Mouse (Mus musculus): ENCODE data around the gene Lage3. TPM values are rescaled to one million over a fixed set of nuclear protein-coding genes. Genes with fewer than 3 reads are reported as not detected.
A peak's percentile ranks its signal among the peaks of the same experiment; 100 is the strongest.
"Not testable (repeated sequence)": the region's sequence is repeated elsewhere in the genome, so short reads cannot be mapped to it uniquely, and the experiment has no call there.

Gene Lage3
- 90.1 and 94.4 TPM in 2 replicates for polyA plus RNA-seq (2016; fragmentation: Nextera tagmentation; extraction: Ambion mirVana)

DNA sequence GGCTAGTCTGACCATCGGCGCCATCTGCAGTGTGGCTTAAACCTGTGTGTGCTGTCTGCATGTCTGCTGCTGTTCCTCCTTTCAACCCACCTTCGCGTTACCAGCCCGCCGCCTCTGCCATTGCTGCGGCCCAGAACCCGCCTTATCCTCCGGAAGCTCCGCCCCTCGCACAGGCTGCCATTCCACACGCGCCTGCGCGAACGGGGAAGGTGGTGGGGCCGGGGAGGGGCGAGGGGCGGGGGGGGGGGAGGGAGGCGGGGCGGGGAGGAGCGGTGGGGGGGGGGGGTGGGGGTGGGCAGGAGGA is at the start of gene Lage3:
Gene Lage3, minus strand, starts transcription at position 152 of the 304 bp plus-strand sequence.
- 29% methylated on average over 7 of the region's 22 CpGs for WGBS
- no peaks in the 10 kb centered on the region for H3K27me3 ChIP-seq

DNA sequence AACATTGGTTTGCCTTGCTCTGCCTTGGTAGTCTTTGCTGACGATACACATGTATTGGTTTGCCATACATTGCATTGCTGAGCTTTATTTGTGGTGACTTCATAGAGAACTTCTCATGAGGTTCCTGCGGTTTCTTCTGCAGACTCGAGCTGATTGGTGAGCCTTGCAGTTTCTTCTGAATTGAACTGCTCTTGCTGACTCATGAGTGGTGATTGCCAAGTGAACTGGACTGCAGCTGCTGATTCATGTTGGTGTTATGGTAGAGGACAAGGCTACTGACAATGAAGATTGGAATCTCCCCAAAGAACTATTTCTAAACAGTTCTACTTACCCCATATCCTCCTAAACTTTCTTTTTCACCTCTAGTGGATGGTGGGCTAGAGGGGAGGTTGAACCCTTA is 46.7 kb upstream of the Lage3 start:
- 84% methylated on average over 3 of the region's 3 CpGs for WGBS

More for the DNA sequence above, at the start of gene Lage3:
- ATAC-seq (ENCODE audit: low FRiP score), result peak; percentile 89
- peak within 1 kb of the TSS; percentile 56 for H3K4me2 ChIP-seq (replicated peaks)
- H3K9me3 ChIP-seq (replicated peaks), result no peaks in the 10 kb centered on the region
- H3K4me1 ChIP-seq, result no peaks in the 10 kb centered on the region
- H3K27ac ChIP-seq, result peak within 1 kb of the TSS; percentile 35
- peak within 1 kb of the TSS; percentile 41 for H3K4me3 ChIP-seq
- H3K9ac ChIP-seq, result peak within 1 kb of the TSS; percentile 58
- H3K36me3 ChIP-seq, result no peaks in the 10 kb centered on the region

DNA sequence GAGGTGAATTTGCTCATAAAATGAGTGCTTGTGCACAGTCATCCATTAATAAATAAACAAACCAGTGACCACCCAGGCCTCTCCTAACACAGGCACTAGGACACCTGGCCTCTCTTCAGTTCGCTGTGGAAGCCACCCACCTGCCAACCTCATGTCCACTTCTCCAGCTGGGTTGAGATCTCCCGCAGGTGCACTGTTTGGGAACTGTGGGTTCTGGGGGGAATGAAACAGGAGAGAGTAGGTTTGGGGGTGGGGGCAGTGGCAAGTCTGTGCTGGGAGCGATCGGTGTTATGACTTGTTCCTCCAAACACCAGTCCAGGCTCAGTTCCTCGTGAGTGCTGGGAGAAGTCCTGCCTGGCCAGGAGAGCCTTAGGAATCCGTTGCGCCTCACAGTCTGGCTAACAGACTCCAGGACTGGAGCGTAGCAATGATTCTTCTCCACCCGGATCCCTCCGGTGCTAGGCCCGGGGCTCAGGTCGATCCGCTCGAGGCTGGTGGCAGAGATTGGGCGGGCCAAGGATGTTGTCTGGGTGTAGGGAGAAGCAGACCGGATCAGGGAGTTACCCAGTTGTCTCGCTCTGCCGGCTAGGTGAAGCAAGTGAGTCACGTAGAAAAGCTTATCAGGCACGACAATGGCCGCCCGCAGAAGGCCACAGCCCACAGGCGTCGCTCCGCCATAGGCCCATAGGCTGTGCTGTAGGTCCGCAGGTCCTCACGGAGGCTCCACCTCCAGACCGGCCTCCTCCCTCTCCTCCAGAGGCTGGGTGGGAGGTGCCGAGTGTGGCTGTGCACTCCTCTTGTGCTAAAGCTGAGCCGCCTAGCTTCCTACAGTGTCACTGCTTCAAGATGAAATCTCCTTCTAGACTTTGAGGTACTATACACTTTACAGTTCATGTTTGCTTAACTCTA is 39.4 kb upstream of the Lage3 start, which contains the start of the genes Fam3a and Ikbkg:
Gene Fam3a, minus strand, starts transcription at position 738 of the 909 bp plus-strand sequence.
Gene Ikbkg, plus strand, starts transcription at position 756 of the 909 bp plus-strand sequence.
- peak; percentile 100 for ATAC-seq (ENCODE audit: low FRiP score)
- 27% methylated on average over 23 of the region's 30 CpGs for WGBS
- Histone ChIP-seq H3K9ac (peak within 1 kb of the TSS; percentile 72), H3K9me3 (replicated peaks) (no peaks in the 10 kb centered on the region; the same call in 1 of the 2 replicates), H3K27ac (peak within 1 kb of the TSS; percentile 83), H3K4me2 (replicated peaks) (peak within 1 kb of the TSS; percentile 57), H3K4me3 (peak within 1 kb of the TSS; percentile 47), H3K27me3 (no peaks in the 10 kb centered on the region), H3K36me3 (no peaks in the 10 kb centered on the region), H3K4me1 (peaks cover 4% of the 10 kb centered on the region; the same call in 1 of the 2 replicates)

More for the DNA sequence above, 46.7 kb upstream of the Lage3 start:
- Histone ChIP-seq H3K4me1 (no peaks in the 10 kb centered on the region), H3K4me3 (no peak overlapping the region), H3K36me3 (no peaks in the 10 kb centered on the region), H3K9ac (no peak overlapping the region), H3K27me3 (no peaks in the 10 kb centered on the region), H3K4me2 (replicated peaks) (no peak overlapping the region), H3K9me3 (replicated peaks) (no peaks in the 10 kb centered on the region; the same call in 1 of the 2 replicates), H3K27ac (no peak overlapping the region)
- ATAC-seq (ENCODE audit: low FRiP score), result no peak

DNA sequence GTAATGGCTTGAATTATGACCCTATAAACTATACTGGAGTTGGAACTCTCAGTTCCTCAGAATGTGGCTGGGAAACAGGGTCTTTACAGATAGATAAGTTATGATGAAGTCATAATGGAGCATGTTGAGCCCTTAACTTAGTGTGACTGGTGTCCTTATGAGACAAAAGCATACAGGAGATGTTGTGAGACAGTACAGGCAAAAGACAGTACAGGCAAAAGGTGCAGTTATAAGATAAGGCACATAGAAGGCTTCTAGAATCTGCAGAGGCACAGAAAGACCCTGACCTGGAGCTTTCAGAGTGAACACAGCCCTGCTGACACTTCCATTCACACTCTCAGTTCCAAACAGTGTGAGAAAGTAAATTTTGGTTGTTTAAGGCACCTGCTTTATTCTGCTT is 34.7 kb upstream of the Lage3 start:
- H3K4me2 ChIP-seq (replicated peaks), result no peak overlapping the region
- no peaks in the 10 kb centered on the region for H3K9me3 ChIP-seq (replicated peaks)
- no peak for ATAC-seq (ENCODE audit: low FRiP score)
- no peaks in the 10 kb centered on the region for H3K27me3 ChIP-seq
- no peak overlapping the region for H3K4me3 ChIP-seq
- H3K9ac ChIP-seq, result no peak overlapping the region
- 0 out of 2 replicates have a peak, but pooled peaks cover 2% of the 10 kb centered on the region for H3K36me3 ChIP-seq
- H3K27ac ChIP-seq, result no peak overlapping the region
- peaks cover 4% of the 10 kb centered on the region; the same call in 1 of the 2 replicates for H3K4me1 ChIP-seq

DNA sequence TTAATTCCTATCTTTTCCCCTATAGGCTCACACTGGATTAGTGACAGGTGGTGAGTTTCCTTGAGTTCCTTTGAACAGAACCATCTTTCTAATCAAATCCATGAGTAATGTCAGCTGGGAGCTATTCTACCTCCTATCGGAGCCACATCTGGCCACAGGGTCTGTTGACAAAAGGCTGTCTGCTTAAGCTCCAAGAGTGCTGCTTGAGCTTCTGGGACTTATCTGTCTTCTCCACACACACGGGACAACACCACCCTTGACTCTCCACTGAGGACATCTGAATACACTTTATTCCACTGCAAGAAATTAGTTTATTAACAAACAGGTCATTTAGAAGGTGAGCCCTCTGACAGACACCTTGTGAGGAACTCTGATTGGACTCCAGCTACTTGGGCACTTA is 31.0 kb upstream of the Lage3 start:
- H3K27me3 ChIP-seq, result no peaks in the 10 kb centered on the region
- no peaks in the 10 kb centered on the region for H3K9me3 ChIP-seq (replicated peaks)
- H3K27ac ChIP-seq, result no peak overlapping the region
- no peak overlapping the region for H3K4me2 ChIP-seq (replicated peaks)
- ATAC-seq (ENCODE audit: low FRiP score), result no peak
- H3K4me3 ChIP-seq, result no peak overlapping the region
- 84% methylated on average over 2 of the region's 2 CpGs for WGBS
- H3K36me3 ChIP-seq, result 0 out of 2 replicates have a peak, but pooled peaks cover 2% of the 10 kb centered on the region
- H3K4me1 ChIP-seq, result no peaks in the 10 kb centered on the region
- no peak overlapping the region for H3K9ac ChIP-seq

DNA sequence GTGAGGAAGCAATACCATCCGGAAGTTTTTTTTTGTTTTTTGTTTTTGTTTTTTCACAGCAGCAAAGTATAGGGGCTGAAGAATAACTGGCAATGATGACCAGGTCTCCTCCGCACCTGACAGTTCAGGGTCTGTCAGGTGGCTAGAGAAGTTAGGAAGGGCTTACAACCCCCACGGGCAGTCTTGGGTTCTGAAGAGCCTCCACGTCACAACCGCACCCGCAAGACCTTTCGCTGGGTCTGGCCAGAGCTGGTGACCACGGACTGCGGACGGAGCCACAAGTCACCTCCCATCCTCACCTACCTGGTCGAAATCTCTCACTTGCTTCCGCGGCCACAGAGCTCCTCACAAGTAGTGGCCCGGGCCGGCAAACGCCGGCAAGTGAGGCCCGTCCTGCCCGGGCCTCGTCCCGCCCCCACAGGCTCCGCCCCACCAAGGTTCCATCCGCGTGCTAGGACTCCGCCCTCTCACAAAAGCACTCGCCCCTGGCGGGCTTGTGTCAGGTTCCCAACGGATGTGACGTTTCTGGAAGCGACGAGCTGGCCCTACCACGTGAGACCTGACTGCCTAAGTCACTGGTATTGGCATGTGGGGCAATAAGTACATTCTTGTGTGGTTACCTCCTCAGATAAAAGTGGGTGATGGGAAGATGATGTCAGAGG is 19.6 kb upstream of the Lage3 start, which contains the start of the genes Ubl4a and Slc10a3:
Gene Ubl4a, minus strand, starts transcription at position 331 of the 662 bp plus-strand sequence.
Gene Slc10a3, minus strand, starts transcription at position 462 of the 662 bp plus-strand sequence.
- 28% methylated on average over 32 of the region's 32 CpGs for WGBS
- Histone ChIP-seq H3K9me3 (replicated peaks) (no peaks in the 10 kb centered on the region), H3K27ac (no peak within 1 kb of the TSS), H3K4me1 (0 out of 2 replicates have a peak, but pooled peaks cover 4% of the 10 kb centered on the region), H3K4me3 (peak within 1 kb of the TSS; percentile 42), H3K36me3 (no peaks in the 10 kb centered on the region), H3K9ac (peak within 1 kb of the TSS; percentile 51), H3K4me2 (replicated peaks) (peak within 1 kb of the TSS; percentile 57), H3K27me3 (no peaks in the 10 kb centered on the region)
- ATAC-seq (ENCODE audit: low FRiP score), result peak; percentile 89

DNA sequence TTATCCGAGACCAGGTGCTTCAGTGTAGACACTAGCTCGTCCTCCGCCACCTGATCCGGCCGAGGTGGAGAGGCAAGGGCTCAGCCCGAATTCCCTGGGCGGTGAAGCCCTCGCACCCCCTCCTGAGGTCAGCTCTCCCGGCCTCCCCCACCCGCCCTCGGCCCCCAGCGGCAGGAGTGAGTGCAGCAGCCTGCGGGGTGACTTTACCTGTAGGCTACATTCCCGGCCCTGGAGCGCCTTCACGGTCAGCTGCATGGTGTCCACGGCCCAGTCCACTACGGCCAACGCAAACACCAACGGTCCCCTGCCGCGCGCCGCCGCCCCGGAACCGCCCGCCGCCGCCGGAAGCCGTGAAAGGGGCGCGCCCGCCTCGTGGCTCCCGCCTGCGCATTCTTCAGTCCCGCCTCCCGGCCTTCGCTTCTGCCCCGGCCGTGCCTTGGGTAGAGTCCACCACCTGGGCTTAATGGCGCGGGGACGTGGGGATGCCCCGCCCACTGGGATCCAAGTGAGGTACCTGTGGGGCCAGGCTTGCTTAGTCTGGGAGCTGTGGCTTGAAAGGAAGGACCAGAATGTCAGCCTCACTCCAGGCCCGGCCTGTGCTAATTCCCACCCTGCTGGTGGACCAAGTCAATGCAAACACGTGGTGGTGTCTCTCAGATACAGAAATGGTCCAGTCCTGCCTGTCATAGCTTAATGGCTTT is 14.9 kb upstream of the Lage3 start:
- peak overlapping the region; percentile 70 for H3K27ac ChIP-seq
- no peaks in the 10 kb centered on the region for H3K9me3 ChIP-seq (replicated peaks)
- H3K9ac ChIP-seq, result peak overlapping the region; percentile 82
- 31% methylated on average over 48 of the region's 49 CpGs for WGBS
- peak overlapping the region; percentile 55 for H3K4me3 ChIP-seq
- peak overlapping the region; percentile 62 for H3K4me2 ChIP-seq (replicated peaks)
- H3K27me3 ChIP-seq, result no peaks in the 10 kb centered on the region
- peak; percentile 74 for ATAC-seq (ENCODE audit: low FRiP score)
- peaks cover 11% of the 10 kb centered on the region for H3K4me1 ChIP-seq
- no peaks in the 10 kb centered on the region for H3K36me3 ChIP-seq

DNA sequence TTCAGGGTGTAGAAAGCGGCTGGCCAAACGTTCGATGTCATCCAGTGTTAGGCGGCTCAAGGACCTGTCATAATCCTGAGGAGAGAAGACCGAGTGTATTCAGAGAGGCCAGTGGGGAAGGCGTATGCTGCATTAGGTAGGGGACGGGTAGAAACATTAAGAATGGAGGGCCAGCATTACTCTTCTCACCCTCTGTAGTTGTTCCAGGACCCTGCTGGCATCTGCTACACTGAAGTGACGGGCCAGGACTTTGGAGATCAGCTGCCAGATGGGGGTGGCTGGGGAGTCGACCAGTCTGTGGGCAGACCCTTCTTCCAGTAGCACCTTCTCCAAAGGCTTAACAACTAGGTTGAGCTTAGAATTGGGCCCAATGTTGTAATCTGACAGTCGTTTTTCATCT is 14.1 kb upstream of the Lage3 start:
- H3K4me1 ChIP-seq, result peaks cover 9% of the 10 kb centered on the region
- 68% methylated on average over 10 of the region's 10 CpGs for WGBS
- no peak for ATAC-seq (ENCODE audit: low FRiP score)
- no peaks in the 10 kb centered on the region for H3K27me3 ChIP-seq
- no peak overlapping the region for H3K27ac ChIP-seq
- no peaks in the 10 kb centered on the region for H3K9me3 ChIP-seq (replicated peaks)
- H3K9ac ChIP-seq, result peak overlapping the region; percentile 82
- no peaks in the 10 kb centered on the region for H3K36me3 ChIP-seq
- peak overlapping the region; percentile 55 for H3K4me3 ChIP-seq
- H3K4me2 ChIP-seq (replicated peaks), result peak overlapping the region; percentile 62

DNA sequence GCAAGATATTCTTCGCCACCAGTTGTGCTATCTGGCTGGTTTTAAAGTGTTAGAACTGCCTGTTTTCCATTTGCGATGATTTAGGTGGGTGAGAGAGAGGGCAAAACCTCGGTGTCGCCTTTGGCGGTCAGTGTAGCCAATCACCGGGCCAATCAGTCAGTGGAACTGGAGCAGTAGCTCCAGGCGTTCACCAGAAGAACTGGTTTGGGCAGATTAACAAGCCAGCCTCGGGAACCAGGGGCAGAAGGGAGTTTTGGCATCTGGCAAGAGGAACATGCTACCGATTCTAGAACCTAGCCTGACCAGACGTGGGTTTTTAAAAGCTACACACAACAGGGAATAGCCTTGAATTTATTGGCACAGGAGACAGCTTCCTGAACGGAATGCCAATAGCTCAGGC is 5.8 kb upstream of the Lage3 start:
- Histone ChIP-seq H3K9ac (no peak overlapping the region), H3K36me3 (no peaks in the 10 kb centered on the region), H3K9me3 (replicated peaks) (no peaks in the 10 kb centered on the region), H3K27ac (no peak overlapping the region), H3K27me3 (no peaks in the 10 kb centered on the region), H3K4me1 (no peaks in the 10 kb centered on the region), H3K4me2 (replicated peaks) (no peak overlapping the region), H3K4me3 (no peak overlapping the region)
- no peak for ATAC-seq (ENCODE audit: low FRiP score)
- WGBS, result 59% methylated on average over 11 of the region's 11 CpGs

DNA sequence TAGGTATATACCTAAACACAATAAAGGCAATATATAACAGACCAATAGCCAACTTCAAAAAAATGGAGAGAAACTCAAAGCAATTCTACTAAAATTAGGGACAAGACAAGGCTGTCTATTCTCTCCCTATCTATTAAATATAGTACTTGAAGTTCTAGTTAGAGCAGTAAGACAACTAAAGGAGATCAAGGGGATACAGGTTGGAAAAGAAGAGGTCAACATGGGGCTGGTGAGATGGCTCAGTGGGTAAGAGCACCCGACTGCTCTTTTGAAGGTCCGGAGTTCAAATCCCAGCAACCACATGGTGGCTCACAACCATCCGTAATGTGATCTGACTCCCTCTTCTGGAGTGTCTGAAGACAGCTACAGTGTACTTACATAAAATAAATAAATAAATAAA is 3.7 kb upstream of the Lage3 start:
- 84% methylated on average over 3 of the region's 3 CpGs for WGBS
- ATAC-seq (ENCODE audit: low FRiP score), result not testable (repeated sequence)

DNA sequence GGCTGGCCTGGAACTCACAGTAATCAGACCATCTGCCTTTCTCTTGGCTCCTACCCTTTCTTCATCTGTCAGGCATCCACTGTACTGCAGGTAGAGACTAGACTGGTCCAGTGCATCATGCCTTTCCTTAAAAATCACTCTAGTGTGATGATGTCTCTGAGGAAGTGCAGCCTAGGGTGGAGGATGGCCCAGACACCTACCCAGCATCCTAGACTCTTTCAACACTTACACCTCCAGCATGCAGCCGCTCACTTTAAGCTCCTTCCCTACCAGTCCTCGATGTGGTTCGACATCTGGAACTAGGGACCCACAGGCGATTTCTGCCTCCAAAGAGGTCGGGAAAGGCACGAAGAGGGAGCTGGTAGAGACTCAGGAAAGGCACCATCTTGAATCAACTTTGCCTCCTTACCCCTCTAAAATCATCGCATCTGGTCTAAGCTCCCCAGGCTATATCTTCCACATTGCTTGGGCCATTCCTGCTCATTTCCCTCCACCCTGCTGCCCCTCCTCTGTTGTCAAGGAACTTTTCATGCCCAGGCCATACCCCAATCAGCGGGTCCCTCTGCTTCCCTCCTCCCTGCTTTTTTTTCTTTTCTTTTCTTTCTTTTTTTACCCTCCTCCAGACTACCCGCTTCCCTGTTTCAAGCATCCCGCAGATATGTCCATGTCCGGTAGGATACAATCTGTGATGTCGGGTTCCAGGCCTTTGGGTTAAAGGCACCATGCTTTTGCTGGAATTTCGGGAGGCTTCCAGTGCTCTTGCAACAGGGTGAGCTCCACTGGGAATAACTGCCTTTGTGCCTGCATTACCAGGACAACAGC is 562 bp downstream of the Lage3 start:
- Histone ChIP-seq H3K9me3 (replicated peaks) (no peaks in the 10 kb centered on the region), H3K27ac (peak overlapping the region; percentile 35)
- 31% methylated on average over 13 of the region's 13 CpGs for WGBS

More for the DNA sequence above, 3.7 kb upstream of the Lage3 start:
- not testable (repeated sequence) for H3K27ac ChIP-seq; H3K4me2 ChIP-seq (replicated peaks); H3K9me3 ChIP-seq (replicated peaks); H3K27me3 ChIP-seq; H3K9ac ChIP-seq; H3K36me3 ChIP-seq; H3K4me3 ChIP-seq; H3K4me1 ChIP-seq

More for the DNA sequence above, 562 bp downstream of the Lage3 start:
- peak overlapping the region; percentile 41 for H3K4me3 ChIP-seq
- no peaks in the 10 kb centered on the region for H3K36me3 ChIP-seq
- H3K27me3 ChIP-seq, result no peaks in the 10 kb centered on the region
- ATAC-seq (ENCODE audit: low FRiP score), result peak; percentile 80
- peak overlapping the region; percentile 56 for H3K4me2 ChIP-seq (replicated peaks)
- H3K4me1 ChIP-seq, result no peaks in the 10 kb centered on the region
- H3K9ac ChIP-seq, result peak overlapping the region; percentile 58

All from hindbrain, embryonic 12.5 days (tissue).